Comparison of ENCODE assay signal across 19 mouse cellular contexts in the genomic region with DNA sequence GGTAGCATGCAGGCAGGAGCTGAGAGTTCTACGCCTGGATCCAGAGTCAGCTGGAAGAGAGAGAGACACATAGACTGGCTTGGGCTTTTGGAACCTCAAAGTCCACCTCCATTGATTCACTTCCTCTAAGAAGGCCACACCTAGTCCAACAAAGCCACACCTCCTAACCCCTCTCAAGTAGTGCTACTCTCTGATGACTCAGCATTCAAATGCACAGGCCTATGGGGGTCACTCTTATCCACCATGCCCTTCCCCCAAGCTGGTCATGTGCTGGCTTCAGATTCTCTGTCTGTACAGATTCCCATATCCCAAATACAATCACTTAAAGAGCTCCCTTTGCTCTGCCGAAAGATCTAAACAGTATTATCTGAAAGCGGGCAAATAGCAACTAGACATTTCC.
"Had no signal": no experiment of that assay in that cellular context is flagged by ENCODE, and none has a peak within 500 bp of the region (broad histone marks: within the 10 kb centered on the region; RNA-seq: fewer than 3 reads in every experiment).

No protein-coding gene starts in this region.

- H3K9ac ChIP-seq: liver, embryonic 13.5 days; midbrain, embryonic 12.5 days; midbrain, embryonic 15.5 days; neural tube, embryonic 12.5 days; neural tube, embryonic 15.5 days; stomach, embryonic 15.5 days had no signal

- H3K27ac ChIP-seq: kidney, postnatal 0 days; left cerebral cortex, adult 2 months; liver, embryonic 13.5 days; macrophage; midbrain, embryonic 12.5 days; midbrain, embryonic 15.5 days; neural tube, embryonic 12.5 days; neural tube, embryonic 15.5 days; stomach, embryonic 15.5 days had no signal

- H3K4me1 ChIP-seq: liver, embryonic 13.5 days; midbrain, embryonic 12.5 days; midbrain, embryonic 15.5 days; neural tube, embryonic 12.5 days; neural tube, embryonic 15.5 days; stomach, embryonic 15.5 days had no signal

- DNase-seq: kidney, postnatal 36 days; layer of hippocampus, postnatal 36 days; liver, embryonic 13.5 days; lung, adult 2 months; lung, postnatal 14 days; retina, postnatal 1 day; right cerebral cortex, postnatal 25 days; spleen, adult 18-20 months; thymus, adult 2 months; thymus, postnatal 14 days; thymus, postnatal 4 days had no signal

- H3K9me3 ChIP-seq: liver, embryonic 13.5 days; midbrain, embryonic 12.5 days; midbrain, embryonic 15.5 days; neural tube, embryonic 12.5 days; neural tube, embryonic 15.5 days; stomach, embryonic 15.5 days had no signal

- H3K4me3 ChIP-seq: left cerebral cortex, adult 2 months; liver, embryonic 13.5 days; midbrain, embryonic 12.5 days; midbrain, embryonic 15.5 days; neural tube, embryonic 12.5 days; neural tube, embryonic 15.5 days; stomach, embryonic 15.5 days had no signal

- ATAC-seq: midbrain, embryonic 15.5 days had no signal

- H3K27me3 ChIP-seq: liver, embryonic 13.5 days; midbrain, embryonic 12.5 days; midbrain, embryonic 15.5 days; neural tube, embryonic 12.5 days; neural tube, embryonic 15.5 days; stomach, embryonic 15.5 days had no signal

- H3K4me2 ChIP-seq: liver, embryonic 13.5 days; midbrain, embryonic 12.5 days; midbrain, embryonic 15.5 days; neural tube, embryonic 12.5 days; neural tube, embryonic 15.5 days; stomach, embryonic 15.5 days had no signal
